Mouse (Mus musculus): ENCODE results near the gene Hsdl1.

Hsdl1 gene

DNA sequence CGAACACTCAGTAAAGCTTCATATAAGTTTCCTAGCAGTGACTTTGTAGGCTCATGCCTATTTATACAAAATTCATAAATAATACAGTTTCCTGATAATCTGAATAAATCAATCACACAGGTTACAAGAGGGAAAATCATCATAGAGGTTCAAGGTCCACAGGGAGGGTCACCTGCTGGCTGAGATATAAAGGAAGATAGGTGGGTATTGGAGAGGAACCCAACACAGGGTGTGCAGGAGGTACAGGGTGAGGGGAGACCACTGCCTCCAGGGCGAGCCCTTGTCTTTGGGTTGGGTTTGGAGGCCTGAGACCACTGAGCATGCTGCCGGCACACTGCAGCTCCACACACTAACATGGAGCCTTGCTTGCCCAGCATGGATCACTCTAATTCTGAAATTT lies 43.6 kb downstream of the Hsdl1 start:
- DNase-seq (ENCODE audit: low read depth, low spot score) = no peak

- DNase-seq (ENCODE audit: low read depth, low spot score) = no peak
Observed at GRCm38 (mm10) chr8:119530937-119531336, 44.0 kb downstream of the Hsdl1 start.

GRCm38 (mm10) chr8:119528762-119529161 lies 46.2 kb downstream of the Hsdl1 start:
- DNase-seq (ENCODE audit: low read depth, low spot score) = no peak

- peak; percentile 38 for DNase-seq (ENCODE audit: low read depth, low spot score)
Observed at GRCm38 (mm10) chr8:119520102-119520501, 54.9 kb downstream of the Hsdl1 start.

GRCm38 (mm10) chr8:119516674-119517073 lies 58.3 kb downstream of the Hsdl1 start:
- DNase-seq (ENCODE audit: low read depth, low spot score) = no peak

GRCm38 (mm10) chr8:119515767-119516166 lies 59.2 kb downstream of the Hsdl1 start:
- no peak for DNase-seq (ENCODE audit: low read depth, low spot score)

DNA sequence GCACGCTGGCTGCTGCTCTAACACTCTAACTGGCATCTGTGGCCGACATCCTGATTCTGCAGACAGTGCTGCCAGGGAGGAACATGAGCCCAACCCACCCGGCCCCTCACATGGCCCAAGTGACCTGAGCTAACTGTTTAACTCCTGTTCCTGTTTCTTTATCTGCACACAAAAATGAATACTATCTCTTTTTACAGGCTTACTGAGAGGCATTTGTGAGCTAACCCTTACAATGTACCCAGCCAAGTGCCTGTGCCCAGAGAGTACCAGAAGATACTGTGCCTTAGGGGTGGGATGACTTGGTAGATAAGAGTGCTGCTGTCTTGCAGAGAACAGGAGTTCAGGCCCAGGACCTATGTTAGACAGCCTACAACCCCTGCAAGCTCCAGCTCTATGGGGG lies 60.0 kb downstream of the Hsdl1 start:
- DNase-seq (ENCODE audit: low read depth, low spot score) = no peak

DNA sequence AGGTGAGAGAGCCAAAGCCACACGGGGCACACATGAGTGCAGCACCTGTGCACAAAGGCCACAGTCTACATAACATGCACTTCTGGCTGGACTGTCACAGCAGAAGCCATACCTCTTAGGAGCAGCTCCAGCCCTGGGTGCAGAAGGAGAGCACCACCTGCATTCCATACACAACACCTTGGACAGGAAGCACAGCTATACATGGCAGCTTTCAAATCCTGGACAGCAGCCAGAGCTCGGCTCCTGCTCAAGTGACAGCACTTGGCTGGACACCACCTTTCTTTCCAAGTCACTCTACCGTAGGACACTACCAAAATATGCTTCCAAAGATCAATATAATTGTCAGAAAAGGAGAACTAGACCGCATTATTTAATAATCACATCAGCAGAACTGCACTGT lies 61.6 kb downstream of the Hsdl1 start:
- no peak for DNase-seq (ENCODE audit: low read depth, low spot score)
